Comparison of ENCODE assay signal across 8 mouse cellular contexts in genomic region chr13:23533560-23534367, GRCm38 (mm10). TPM values are rescaled to one million over a fixed set of nuclear protein-coding genes. Genes with fewer than 3 reads are reported as not detected.
DNase-seq lines count a peak whose midpoint lies in the region; ATAC-seq and TF ChIP-seq lines count a peak whose summit lies in the region.
"Not testable (repeated sequence)": the region's sequence is repeated elsewhere in the genome, so short reads cannot be mapped to it uniquely, and the experiment has no call there.

TSS of gene Hist1h2af (plus strand) at chr13:23533906.

- H3K9me3 ChIP-seq in CH12.LX (replicated peaks; ENCODE audit: low read length); forebrain, embryonic 11.5 days (ENCODE audit: control insufficient read depth, low read length); heart, postnatal 0 days (replicated peaks; ENCODE audit: control insufficient read depth, low read length); liver, embryonic 12.5 days (replicated peaks): not testable (repeated sequence)

- peak within 1 kb of the TSS; percentile 98 for H3K4me2 ChIP-seq in CH12.LX (ENCODE audit: insufficient read depth, low read depth, poor library complexity, severe bottlenecking)
- H3K4me2 ChIP-seq in forebrain, embryonic 11.5 days (ENCODE audit: low read depth, low read length, severe bottlenecking) = peak within 1 kb of the TSS; percentile 76
- H3K4me2 ChIP-seq in heart, postnatal 0 days (ENCODE audit: low read depth, low read length) = peak within 1 kb of the TSS; percentile 79
- peak within 1 kb of the TSS; percentile 76 for H3K4me2 ChIP-seq in liver, embryonic 12.5 days

- H3K79me2 ChIP-seq in CH12.LX (replicated peaks; ENCODE audit: control insufficient read depth, extremely low read depth, insufficient read depth, poor library complexity, severe bottlenecking) = not testable (repeated sequence)

- H3K4me1 ChIP-seq in CH12.LX (ENCODE audit: control insufficient read depth in 1 of 2, insufficient read depth in 2 of 2) = peaks cover 14 to 41% of the 10 kb centered on the region in 2 experiments
- H3K4me1 ChIP-seq in forebrain, embryonic 11.5 days (replicated peaks; ENCODE audit: control insufficient read depth, insufficient read depth, low read length) = not testable (repeated sequence)
- peaks cover 17% of the 10 kb centered on the region for H3K4me1 ChIP-seq in heart, postnatal 0 days (ENCODE audit: control insufficient read depth, insufficient read depth)
- H3K4me1 ChIP-seq in liver, embryonic 12.5 days = peaks cover 50% of the 10 kb centered on the region

- not testable (repeated sequence) for TF ChIP-seq CTCF in CH12.LX (conservative IDR thresholded peaks at IDR 0.05 in 1 of 2, IDR thresholded peaks at IDR 0.05 in 1 of 2; ENCODE audit: low read depth in 2 of 2, low read length in 2 of 2); heart, postnatal 0 days (IDR thresholded peaks at IDR 0.05; ENCODE audit: low read depth)

- peak within 1 kb of the TSS; percentile 42 to 63 (median 44) for H3K4me3 ChIP-seq in CH12.LX (replicated peaks in 1 of 3; ENCODE audit: low read depth in 2 of 3, low read length in 2 of 3, poor library complexity in 1 of 3)
- peak within 1 kb of the TSS; percentile 57 for H3K4me3 ChIP-seq in forebrain, embryonic 11.5 days (ENCODE audit: low read depth, low read length)
- H3K4me3 ChIP-seq in heart, postnatal 0 days (ENCODE audit: low read depth, low read length) = peak within 1 kb of the TSS; percentile 60
- peak within 1 kb of the TSS; percentile 65 for H3K4me3 ChIP-seq in liver, embryonic 12.5 days

- H3K27me3 ChIP-seq in CH12.LX (replicated peaks); forebrain, embryonic 11.5 days (ENCODE audit: control insufficient read depth, insufficient read depth, low read length); heart, postnatal 0 days (ENCODE audit: control insufficient read depth, insufficient read depth, low read length); liver, embryonic 12.5 days (replicated peaks); splenic B cell, adult 2 months (ENCODE audit: control insufficient read depth, insufficient read depth, low read length, poor library complexity, severe bottlenecking): not testable (repeated sequence)

- peak within 1 kb of the TSS; percentile 93 for H3K27ac ChIP-seq in CH12.LX (ENCODE audit: insufficient read depth, low read depth)
- peak within 1 kb of the TSS; percentile 99 for H3K27ac ChIP-seq in forebrain, embryonic 11.5 days (ENCODE audit: low read depth, low read length)
- peak within 1 kb of the TSS; percentile 100 for H3K27ac ChIP-seq in heart, postnatal 0 days (ENCODE audit: low read depth)
- H3K27ac ChIP-seq in liver, embryonic 12.5 days = peak within 1 kb of the TSS; percentile 100

- in situ Hi-C loops in CH12.LX (cut with MboI; ENCODE audit: low pct_ligation_motif_present, low pct_unique_long_range_greater_than_20kb, low sequenced_read_pairs) = not testable (repeated sequence)

- dilution Hi-C loops in CH12.LX (cut with MboI; ENCODE audit: extremely low pct_ligation_motif_present, extremely low pct_unique_long_range_greater_than_20kb, low sequenced_read_pairs) = not testable (repeated sequence)

- H3K9ac ChIP-seq in CH12.LX (ENCODE audit: insufficient read depth, low read depth) = peak within 1 kb of the TSS; percentile 100
- H3K9ac ChIP-seq in forebrain, embryonic 11.5 days (ENCODE audit: low read length) = peak within 1 kb of the TSS; percentile 96
- peak within 1 kb of the TSS; percentile 59; the same call in 1 of the 2 replicates for H3K9ac ChIP-seq in heart, postnatal 0 days (replicated peaks; ENCODE audit: low read depth, low read length)
- peak within 1 kb of the TSS; percentile 86 for H3K9ac ChIP-seq in liver, embryonic 12.5 days

- H3K36me3 ChIP-seq in CH12.LX (replicated peaks in 1 of 2; ENCODE audit: control insufficient read depth in 1 of 2, insufficient read depth in 1 of 2, low read length in 1 of 2); forebrain, embryonic 11.5 days (ENCODE audit: control insufficient read depth, insufficient read depth, low read length); heart, postnatal 0 days (replicated peaks; ENCODE audit: control insufficient read depth, insufficient read depth, low read length); liver, embryonic 12.5 days; splenic B cell, adult 2 months (ENCODE audit: control insufficient read depth, insufficient read depth, low read length, poor library complexity, severe bottlenecking): not testable (repeated sequence)

- WGBS in forebrain, embryonic 11.5 days = under 1% methylated on average over 22 of the region's 53 CpGs
- under 1% methylated on average over 25 of the region's 53 CpGs for WGBS in heart, postnatal 0 days
- WGBS in liver, embryonic 12.5 days (ENCODE audit: insufficient replicate concordance) = under 1% methylated on average over 29 of the region's 53 CpGs

- peak; percentile 94 for DNase-seq in CH12.LX (ENCODE audit: extremely low read depth)
- DNase-seq in c-Kit-positive CD71-positive TER-119-negative erythroid progenitor cells, embryonic 14.5 days (ENCODE audit: low read depth) = peak; percentile 89
- peak; percentile 86 for DNase-seq in forebrain, embryonic 11.5 days (ENCODE audit: low spot score)
- DNase-seq in heart, postnatal 0 days (ENCODE audit: low spot score) = peak; percentile 86
- peak; percentile 69 to 84 for DNase-seq in kidney, postnatal 25 days
- peak; percentile 83 for DNase-seq in splenic B cell, adult 2 months (ENCODE audit: low read depth, low spot score)

- not testable (repeated sequence) for TF ChIP-seq EP300 in CH12.LX (IDR thresholded peaks at IDR 0.05; ENCODE audit: low read length); heart, postnatal 0 days (IDR thresholded peaks at IDR 0.05; ENCODE audit: low read depth)

- peak; percentile 86 for TF ChIP-seq POLR2A in CH12.LX (IDR thresholded peaks at IDR 0.05; ENCODE audit: low read depth, low read length)

- peak; percentile 62 for ATAC-seq in forebrain, embryonic 11.5 days (replicated peaks; ENCODE audit: low FRiP score)
- ATAC-seq in heart, postnatal 0 days (ENCODE audit: insufficient read depth, low read depth) = peak; percentile 8; the same call in 1 of the 2 replicates
- ATAC-seq in liver, embryonic 12.5 days = peak; percentile 58
- ATAC-seq in monocyte, adult 5-6 weeks (replicated peaks; ENCODE audit: insufficient number of reproducible peaks, low FRiP score, low TSS enrichment, poor library complexity, severe bottlenecking) = peak; percentile 49

- not testable (repeated sequence) for TF ChIP-seq RAD21 in CH12.LX (IDR thresholded peaks at IDR 0.05; ENCODE audit: low read depth, low read length)

TF ChIP-seq in CH12.LX, 34 proteins besides CTCF, POLR2A, EP300 and RAD21:
- TF ChIP-seq TCF12 (IDR thresholded peaks at IDR 0.05; ENCODE audit: low read depth, low read length) (peak; percentile 81), NELFE (IDR thresholded peaks at IDR 0.05; ENCODE audit: low read depth, low read length) (peak; percentile 85), ZNF384 (IDR thresholded peaks at IDR 0.05; ENCODE audit: low read depth, low read length) (peak; percentile 93), TBP (conservative IDR thresholded peaks at IDR 0.05; ENCODE audit: low read depth, low read length) (peak; percentile 97), MXI1 (IDR thresholded peaks at IDR 0.05; ENCODE audit: low read depth, low read length) (peak; percentile 73; the same call in 1 of the 2 replicates), E2F4 (IDR thresholded peaks at IDR 0.05; ENCODE audit: insufficient replicate concordance, low read depth, low read length) (peak; percentile 99), UBTF (IDR thresholded peaks at IDR 0.05; ENCODE audit: low read depth, low read length) (peak; percentile 49; the same call in 1 of the 2 replicates), CHD2 (IDR thresholded peaks at IDR 0.05; ENCODE audit: low read length) (peak; percentile 63), CHD1 (IDR thresholded peaks at IDR 0.05; ENCODE audit: low read depth, low read length) (peak; percentile 76; the same call in 1 of the 2 replicates), MEF2A (IDR thresholded peaks at IDR 0.05; ENCODE audit: borderline replicate concordance, low read depth, low read length) (peak; percentile 27; the same call in 1 of the 2 replicates), SIN3A (IDR thresholded peaks at IDR 0.05; ENCODE audit: low read length) (peak; percentile 89), ZMIZ1 (IDR thresholded peaks at IDR 0.05; ENCODE audit: low read depth, low read length) (peak; percentile 93)

RNA-seq across cellular contexts. Expression of gene Hist1h2af, which starts in this region (rescaled TPM):
- total RNA-seq in CH12.LX (2012; rRNA removed) = 824 and 932 TPM in 2 replicates
- 45.2 and 57.1 TPM in 2 replicates for total RNA-seq in CH12.LX (2014; rRNA removed)
- 68.6 and 97.0 TPM in 2 replicates for polyA plus RNA-seq in CH12.LX (2012; ENCODE audit: insufficient read length, low read depth)
- 7.7 and 9.3 TPM in 2 replicates for polyA plus RNA-seq in forebrain, embryonic 11.5 days (2014; fragmentation: Nextera tagmentation; extraction: Ambion mirVana)
- total RNA-seq in heart, postnatal 0 days (2014; rRNA removed; ENCODE audit: low replicate concordance) = 369 and 922 TPM in 2 replicates
- 1.3 and 2.6 TPM in 2 replicates for polyA plus RNA-seq in heart, postnatal 0 days (2015; fragmentation: Nextera tagmentation; extraction: Ambion mirVana)
- 7.8 and 13.9 TPM in 2 replicates for polyA plus RNA-seq in liver, embryonic 12.5 days (2016; fragmentation: Nextera tagmentation; extraction: Ambion mirVana)
- total RNA-seq in monocyte, adult 5-6 weeks (2017) = 1.4 to 11.6 TPM in 2 of 3 replicates, not detected in the other

Comparison
In these comparisons a context has a peak if more than half of its experiments do, and no peak if none do; other contexts are left out.
1. Peak in every context shown above with its lines: DNase-seq, ATAC-seq, H3K4me3 ChIP-seq and H3K27ac ChIP-seq.
2. ATAC-seq: peak in every context shown above with its lines; median percentile 62 in forebrain, embryonic 11.5 days; 58 in liver, embryonic 12.5 days; 49 in monocyte, adult 5-6 weeks; 8 in heart, postnatal 0 days.